In the genomic region with DNA sequence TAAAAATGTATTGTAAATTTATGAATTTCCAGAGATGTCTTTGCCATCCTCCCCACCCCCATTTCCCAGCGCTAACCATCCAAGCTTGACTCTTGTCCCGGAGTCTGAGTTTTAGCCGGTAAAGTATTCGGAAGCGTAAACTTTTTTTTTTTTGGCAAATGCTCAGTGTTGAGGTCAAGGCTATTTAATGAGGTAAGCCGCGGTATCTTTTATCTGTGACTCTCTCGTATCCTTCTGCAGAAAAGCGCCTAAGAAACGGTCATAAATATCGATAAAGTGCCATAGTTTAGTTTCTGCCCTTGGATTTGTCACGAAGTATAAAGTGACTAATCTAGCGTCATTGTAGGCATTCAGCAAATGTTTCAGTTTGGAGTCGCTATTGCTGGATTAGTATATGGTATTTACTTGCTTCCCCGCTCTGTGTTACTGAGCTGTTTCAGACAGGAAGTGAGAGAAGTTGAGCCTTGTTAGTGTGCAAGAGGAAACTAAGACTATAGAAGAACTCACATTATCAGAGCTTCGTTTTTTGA, we compare ENCODE assay signal across 8 mouse cellular contexts. TPM values are rescaled to one million over a fixed set of nuclear protein-coding genes. Genes with fewer than 3 reads are reported as not detected.
A peak's percentile ranks its signal among the peaks of the same experiment; 100 is the strongest.
DNase-seq lines count a peak whose midpoint lies in the region; ATAC-seq lines count a peak whose summit lies in the region.

No protein-coding gene starts in this region.

- DNase-seq in adrenal gland, postnatal 14 days = peak; percentile 56
- DNase-seq in adrenal gland, adult 18-20 months (ENCODE audit: low spot score in 2 of 2) = no peak
- peak; percentile 69 for DNase-seq in thymus, postnatal 0 days (ENCODE audit: low spot score)
- DNase-seq in thymus, postnatal 36 days = no peak
- no peak for DNase-seq in hindbrain, embryonic 11.5 days (ENCODE audit: low spot score)
- no peak for DNase-seq in layer of hippocampus, adult 9-10 months (ENCODE audit: low spot score)
- DNase-seq in urinary bladder, postnatal 4 days (ENCODE audit: low spot score in 2 of 2) = no peak

- peak overlapping the region; percentile 90; the same call in 1 of the 2 replicates for H3K27ac ChIP-seq in hindbrain, embryonic 11.5 days (ENCODE audit: low read depth, low read length)

- peak overlapping the region; percentile 80 for H3K4me2 ChIP-seq in hindbrain, embryonic 11.5 days (replicated peaks; ENCODE audit: low read depth, low read length)

- no peaks in the 10 kb centered on the region for H3K27me3 ChIP-seq in hindbrain, embryonic 11.5 days (ENCODE audit: control insufficient read depth, insufficient read depth, low read length)

- H3K4me3 ChIP-seq in hindbrain, embryonic 11.5 days (ENCODE audit: low read depth, low read length) = peak overlapping the region; percentile 77

- H3K36me3 ChIP-seq in hindbrain, embryonic 11.5 days (ENCODE audit: control insufficient read depth, insufficient read depth, low read length) = no peaks in the 10 kb centered on the region

- ATAC-seq in hindbrain, embryonic 11.5 days (ENCODE audit: low FRiP score) = no peak
- ATAC-seq in megakaryocyte-erythroid progenitor cell, adult 5-6 weeks (replicated peaks; ENCODE audit: low FRiP score, low TSS enrichment, poor library complexity, severe bottlenecking) = peak; percentile 6; the same call in 1 of the 2 replicates

- H3K9ac ChIP-seq in hindbrain, embryonic 11.5 days (ENCODE audit: low read depth, low read length) = peak overlapping the region; percentile 94

- H3K9me3 ChIP-seq in hindbrain, embryonic 11.5 days (ENCODE audit: control insufficient read depth, low read length) = no peaks in the 10 kb centered on the region

- H3K4me1 ChIP-seq in hindbrain, embryonic 11.5 days (replicated peaks; ENCODE audit: control insufficient read depth, insufficient read depth, low read length) = 0 out of 2 replicates have a peak, but pooled peaks cover 5% of the 10 kb centered on the region

- WGBS in hindbrain, embryonic 11.5 days = 3% methylated on average over 16 of the region's 16 CpGs

RNA-seq across cellular contexts. Expression of a gene that starts 10.1 kb away (rescaled TPM):
- total RNA-seq in adrenal gland, postnatal 14 days (2021) = 313 and 326 TPM in 2 replicates
- total RNA-seq in adrenal gland, adult 18-20 months (2021) = 100 to 1,000 TPM; 291 to 386 TPM
- polyA plus RNA-seq in thymus, postnatal 0 days (2015; fragmentation: Nextera tagmentation; extraction: Ambion mirVana) = 526 and 559 TPM in 2 replicates
- 307 and 318 TPM in 2 replicates for polyA plus RNA-seq in hindbrain, embryonic 11.5 days (2014; fragmentation: Nextera tagmentation; extraction: Ambion mirVana)
- total RNA-seq in megakaryocyte-erythroid progenitor cell, adult 5-6 weeks (2014; fragmentation: Nextera tagmentation) = 168 and 313 TPM in 2 replicates
- total RNA-seq in megakaryocyte-erythroid progenitor cell, adult 5-6 weeks (2017) = 419 and 540 TPM in 2 replicates

Comparison
In these comparisons a context has a peak if more than half of its experiments do, and no peak if none do; other contexts are left out.
1. DNase-seq: peak in adrenal gland, postnatal 14 days (single experiment) and thymus, postnatal 0 days (single experiment); none in adrenal gland, adult 18-20 months (0 of 2), thymus, postnatal 36 days (0 of 2), hindbrain, embryonic 11.5 days (single experiment), layer of hippocampus, adult 9-10 months (single experiment) and urinary bladder, postnatal 4 days (0 of 2).